Mouse (Mus musculus): Measurements from ENCODE around the gene Gng8. TPM values are rescaled to one million over a fixed set of nuclear protein-coding genes. Genes with fewer than 3 reads are reported as not detected.

Gene Gng8
- polyA plus RNA-seq, 1 experiment from 2014 or later, result 11.0 TPM

DNA sequence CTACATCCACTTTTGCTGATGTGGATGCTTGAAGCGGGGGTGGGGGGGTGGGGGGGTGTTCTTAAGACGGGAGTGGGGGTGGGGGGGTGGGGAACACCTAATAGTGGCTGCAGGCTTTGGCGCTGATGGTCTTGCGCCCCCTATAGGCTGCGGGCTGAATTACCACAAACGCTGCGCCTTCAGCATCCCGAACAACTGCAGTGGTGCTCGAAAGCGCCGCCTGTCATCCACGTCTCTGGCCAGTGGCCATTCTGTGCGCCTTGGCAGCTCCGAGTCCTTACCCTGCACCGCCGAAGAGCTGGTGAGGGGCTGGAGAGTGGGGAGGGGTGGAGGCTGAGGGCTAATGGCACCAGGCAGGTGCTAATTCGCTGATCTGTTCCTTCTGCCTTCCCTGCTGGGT is 43.0 kb upstream of the Gng8 start:
- Histone ChIP-seq H3K36me3 (ENCODE audit: control insufficient read depth, insufficient read depth, low read length) (no peaks in the 10 kb centered on the region), H3K27ac (ENCODE audit: low read depth, low read length) (no peak overlapping the region), H3K9me3 (ENCODE audit: control insufficient read depth, low read length) (no peaks in the 10 kb centered on the region), H3K27me3 (ENCODE audit: control insufficient read depth, insufficient read depth, low read length) (no peaks in the 10 kb centered on the region), H3K4me2 (replicated peaks; ENCODE audit: low read depth, low read length) (no peak overlapping the region), H3K4me1 (replicated peaks; ENCODE audit: control insufficient read depth, insufficient read depth, low read length) (peaks cover 2% of the 10 kb centered on the region; the same call in 1 of the 2 replicates), H3K9ac (ENCODE audit: low read depth, low read length) (no peak overlapping the region), H3K4me3 (ENCODE audit: low read depth, low read length) (no peak overlapping the region)
- ATAC-seq (ENCODE audit: low FRiP score), result no peak
- DNase-seq (ENCODE audit: low spot score), result peak; percentile 79
- WGBS, result 36% methylated on average over 17 of the region's 17 CpGs

DNA sequence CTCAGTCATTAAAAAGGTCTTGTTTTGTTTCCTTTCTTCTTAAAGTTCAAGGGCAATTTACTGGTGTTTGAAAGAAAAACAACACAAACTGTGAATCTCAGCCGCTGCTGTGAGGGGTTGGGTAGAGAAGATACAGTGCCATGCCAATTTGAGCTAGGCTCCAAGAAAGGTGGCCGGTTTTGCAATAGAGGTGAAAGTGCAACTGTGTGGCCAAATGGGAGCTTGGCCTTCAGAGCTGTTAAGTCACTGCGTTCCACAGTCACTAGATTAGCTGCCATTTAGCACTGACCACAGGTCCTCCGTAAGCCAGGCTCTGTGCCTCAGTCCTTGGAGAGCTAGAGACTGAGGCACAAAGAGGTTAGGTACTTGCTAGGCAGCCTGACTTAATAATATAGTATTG is 40.0 kb upstream of the Gng8 start:
- ATAC-seq (ENCODE audit: low FRiP score) (no peak), DNase-seq (ENCODE audit: low spot score) (no peak)
- H3K4me3 ChIP-seq (ENCODE audit: low read depth, low read length), result no peak overlapping the region
- H3K9ac ChIP-seq (ENCODE audit: low read depth, low read length), result no peak overlapping the region
- 93% methylated on average over 4 of the region's 4 CpGs for WGBS
- no peaks in the 10 kb centered on the region for H3K9me3 ChIP-seq (ENCODE audit: control insufficient read depth, low read length)
- no peak overlapping the region for H3K27ac ChIP-seq (ENCODE audit: low read depth, low read length)
- 0 out of 2 replicates have a peak, but pooled peaks cover 4% of the 10 kb centered on the region for H3K36me3 ChIP-seq (ENCODE audit: control insufficient read depth, insufficient read depth, low read length)
- H3K27me3 ChIP-seq (ENCODE audit: control insufficient read depth, insufficient read depth, low read length), result no peaks in the 10 kb centered on the region
- H3K4me2 ChIP-seq (replicated peaks; ENCODE audit: low read depth, low read length), result no peak overlapping the region
- no peaks in the 10 kb centered on the region for H3K4me1 ChIP-seq (replicated peaks; ENCODE audit: control insufficient read depth, insufficient read depth, low read length)

DNA sequence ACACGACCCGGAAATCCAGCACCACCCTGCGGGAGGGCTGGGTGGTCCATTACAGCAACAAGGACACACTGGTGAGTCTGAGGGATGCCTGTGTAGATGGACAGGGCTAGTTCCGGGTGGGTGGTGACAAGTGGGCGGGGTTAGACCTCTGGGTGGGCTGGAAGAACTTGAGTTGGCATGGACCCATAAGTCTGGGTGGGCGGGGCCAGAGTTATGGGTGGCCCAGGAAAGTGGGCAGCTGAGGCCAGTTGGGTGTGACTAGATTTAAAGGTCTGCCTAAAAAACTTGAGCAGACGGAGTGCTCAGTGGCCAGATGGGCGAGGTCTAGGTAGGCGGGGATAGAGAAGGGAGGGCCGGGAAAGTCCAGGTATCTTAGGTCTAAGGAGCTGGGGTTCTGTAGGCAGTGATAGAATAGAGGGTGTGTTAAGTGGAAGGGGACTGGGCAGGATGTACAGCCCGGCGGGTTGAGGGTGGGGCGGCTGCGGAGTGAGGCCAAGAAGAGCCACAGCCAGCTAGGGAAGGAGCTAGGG is 38.2 kb upstream of the Gng8 start:
- 0 out of 2 replicates have a peak, but pooled peaks cover 7% of the 10 kb centered on the region for H3K36me3 ChIP-seq (ENCODE audit: control insufficient read depth, insufficient read depth, low read length)
- H3K27ac ChIP-seq (ENCODE audit: low read depth, low read length), result no peak overlapping the region
- H3K9me3 ChIP-seq (ENCODE audit: control insufficient read depth, low read length), result no peaks in the 10 kb centered on the region
- no peaks in the 10 kb centered on the region for H3K4me1 ChIP-seq (replicated peaks; ENCODE audit: control insufficient read depth, insufficient read depth, low read length)
- DNase-seq (ENCODE audit: low spot score), result no peak
- H3K9ac ChIP-seq (ENCODE audit: low read depth, low read length), result no peak overlapping the region
- 93% methylated on average over 14 of the region's 14 CpGs for WGBS
- H3K4me2 ChIP-seq (replicated peaks; ENCODE audit: low read depth, low read length), result no peak overlapping the region
- ATAC-seq (ENCODE audit: low FRiP score), result no peak
- H3K4me3 ChIP-seq (ENCODE audit: low read depth, low read length), result no peak overlapping the region
- no peaks in the 10 kb centered on the region for H3K27me3 ChIP-seq (ENCODE audit: control insufficient read depth, insufficient read depth, low read length)

DNA sequence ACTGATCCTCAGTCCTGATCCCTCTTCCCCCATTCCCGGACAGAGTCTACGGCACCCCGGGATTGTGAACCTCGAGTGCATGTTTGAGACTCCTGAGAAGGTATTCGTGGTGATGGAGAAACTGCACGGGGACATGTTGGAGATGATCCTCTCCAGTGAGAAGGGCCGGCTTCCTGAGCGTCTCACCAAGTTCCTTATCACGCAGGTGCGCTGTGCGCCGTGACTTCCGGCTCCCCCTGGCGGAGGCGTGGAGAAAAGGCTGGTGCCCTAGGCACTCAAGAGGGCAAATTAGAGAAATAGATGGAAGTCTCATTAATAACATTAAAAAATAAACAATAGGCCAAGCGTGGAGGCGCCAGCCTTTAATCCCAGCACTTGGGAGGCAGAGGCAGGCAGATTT is 33.2 kb upstream of the Gng8 start:
- Histone ChIP-seq H3K9me3 (ENCODE audit: control insufficient read depth, low read length) (no peaks in the 10 kb centered on the region), H3K9ac (ENCODE audit: low read depth, low read length) (no peak overlapping the region), H3K36me3 (ENCODE audit: control insufficient read depth, insufficient read depth, low read length) (0 out of 2 replicates have a peak, but pooled peaks cover 7% of the 10 kb centered on the region), H3K27ac (ENCODE audit: low read depth, low read length) (no peak overlapping the region), H3K4me3 (ENCODE audit: low read depth, low read length) (no peak overlapping the region), H3K4me2 (replicated peaks; ENCODE audit: low read depth, low read length) (no peak overlapping the region), H3K27me3 (ENCODE audit: control insufficient read depth, insufficient read depth, low read length) (no peaks in the 10 kb centered on the region), H3K4me1 (replicated peaks; ENCODE audit: control insufficient read depth, insufficient read depth, low read length) (no peaks in the 10 kb centered on the region)
- 24% methylated on average over 17 of the region's 17 CpGs for WGBS
- ATAC-seq (ENCODE audit: low FRiP score), result no peak
- peak; percentile 53 for DNase-seq (ENCODE audit: low spot score)

DNA sequence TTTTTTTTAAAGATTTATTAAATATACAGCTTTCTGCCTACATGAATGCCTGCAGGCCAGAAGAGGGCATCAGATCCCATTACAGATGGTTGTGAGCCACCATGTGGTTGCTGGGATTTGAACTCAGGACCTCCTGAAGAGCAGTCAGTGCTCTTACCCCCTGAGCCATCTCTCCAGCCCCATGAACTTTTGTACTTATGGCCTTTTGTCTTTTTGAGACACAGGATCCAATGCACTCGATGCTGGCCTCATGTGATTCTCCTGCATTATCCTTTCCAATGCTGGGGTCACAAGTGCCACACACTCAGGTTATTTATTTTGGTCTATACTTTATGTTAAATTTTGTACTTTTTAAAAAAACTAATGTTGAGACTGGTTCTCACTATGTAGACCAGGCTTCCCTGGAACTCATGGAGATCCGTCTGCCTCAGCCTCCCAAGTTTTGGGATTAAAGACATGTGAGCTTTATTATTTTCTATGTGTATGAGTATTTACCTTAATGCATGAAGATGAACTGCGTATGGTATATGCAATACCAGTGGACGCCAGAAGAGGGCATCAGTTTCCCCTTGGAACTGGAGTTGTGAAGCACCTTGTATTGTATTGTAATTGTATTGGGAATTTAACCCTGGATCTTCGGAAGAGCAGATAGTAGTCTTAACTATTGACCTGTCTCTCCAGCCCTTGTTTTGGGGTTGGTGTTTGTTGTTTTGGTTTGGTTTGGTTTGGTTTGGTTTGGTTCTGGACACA is 31.5 kb upstream of the Gng8 start:
- DNase-seq (ENCODE audit: low spot score), result peak; percentile 78

DNA sequence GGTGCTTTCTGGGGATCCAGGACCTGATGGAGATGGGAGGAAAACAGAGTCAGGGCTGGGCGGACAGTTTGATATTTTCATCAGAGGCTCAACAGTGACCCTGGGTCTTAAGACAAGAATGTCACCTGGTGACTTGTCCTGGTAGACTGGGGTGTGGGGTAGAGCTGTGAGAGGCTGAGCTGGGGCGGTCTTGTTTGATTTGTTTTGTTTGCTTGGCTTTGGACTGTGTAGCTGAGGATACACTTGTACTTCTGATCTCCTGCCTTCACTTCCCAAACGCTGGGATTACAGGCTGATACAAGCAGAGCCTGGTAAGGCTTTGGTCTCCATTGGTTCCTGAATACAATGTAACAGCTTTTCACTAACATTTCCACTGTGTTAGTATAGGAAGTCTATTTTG is 24.1 kb upstream of the Gng8 start:
- no peak overlapping the region for H3K4me2 ChIP-seq (replicated peaks; ENCODE audit: low read depth, low read length)
- DNase-seq (ENCODE audit: low spot score) (no peak), ATAC-seq (ENCODE audit: low FRiP score) (no peak)
- H3K27me3 ChIP-seq (ENCODE audit: control insufficient read depth, insufficient read depth, low read length), result no peaks in the 10 kb centered on the region
- peaks cover 7% of the 10 kb centered on the region; the same call in 1 of the 2 replicates for H3K36me3 ChIP-seq (ENCODE audit: control insufficient read depth, insufficient read depth, low read length)
- H3K27ac ChIP-seq (ENCODE audit: low read depth, low read length), result no peak overlapping the region
- 88% methylated on average over 3 of the region's 3 CpGs for WGBS
- H3K4me3 ChIP-seq (ENCODE audit: low read depth, low read length), result no peak overlapping the region
- H3K4me1 ChIP-seq (replicated peaks; ENCODE audit: control insufficient read depth, insufficient read depth, low read length), result no peaks in the 10 kb centered on the region
- H3K9ac ChIP-seq (ENCODE audit: low read depth, low read length), result no peak overlapping the region
- no peaks in the 10 kb centered on the region for H3K9me3 ChIP-seq (ENCODE audit: control insufficient read depth, low read length)

More for the DNA sequence above, 31.5 kb upstream of the Gng8 start:
- Histone ChIP-seq H3K9ac (ENCODE audit: low read depth, low read length) (no peak overlapping the region), H3K27me3 (ENCODE audit: control insufficient read depth, insufficient read depth, low read length) (no peaks in the 10 kb centered on the region), H3K4me2 (replicated peaks; ENCODE audit: low read depth, low read length) (no peak overlapping the region), H3K9me3 (ENCODE audit: control insufficient read depth, low read length) (no peaks in the 10 kb centered on the region), H3K4me1 (replicated peaks; ENCODE audit: control insufficient read depth, insufficient read depth, low read length) (no peaks in the 10 kb centered on the region), H3K4me3 (ENCODE audit: low read depth, low read length) (no peak overlapping the region), H3K36me3 (ENCODE audit: control insufficient read depth, insufficient read depth, low read length) (peaks cover 7% of the 10 kb centered on the region; the same call in 1 of the 2 replicates), H3K27ac (ENCODE audit: low read depth, low read length) (no peak overlapping the region)
- ATAC-seq (ENCODE audit: low FRiP score), result no peak
- 34% methylated on average over 5 of the region's 5 CpGs for WGBS

DNA sequence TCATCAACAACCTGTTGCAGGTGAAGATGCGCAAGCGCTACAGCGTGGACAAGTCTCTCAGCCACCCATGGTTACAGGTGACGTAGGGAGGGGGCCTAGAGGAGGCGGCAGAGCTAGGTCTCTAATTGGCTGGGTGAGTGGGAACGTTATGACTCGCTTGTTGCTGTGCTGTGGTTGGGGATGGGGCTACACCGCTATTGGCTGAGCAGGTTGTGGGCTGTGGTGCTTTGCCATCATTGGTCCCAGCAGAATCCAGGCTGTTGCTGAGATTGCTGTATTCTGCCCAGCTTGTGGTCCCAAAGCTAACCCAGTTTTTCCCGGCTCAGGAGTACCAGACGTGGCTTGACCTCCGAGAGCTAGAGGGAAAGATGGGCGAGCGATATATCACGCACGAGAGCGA is 22.1 kb upstream of the Gng8 start:
- peaks cover 5% of the 10 kb centered on the region; the same call in 1 of the 2 replicates for H3K36me3 ChIP-seq (ENCODE audit: control insufficient read depth, insufficient read depth, low read length)
- no peak overlapping the region for H3K9ac ChIP-seq (ENCODE audit: low read depth, low read length)
- H3K27ac ChIP-seq (ENCODE audit: low read depth, low read length), result peak overlapping the region; percentile 17; the same call in 1 of the 2 replicates
- no peak overlapping the region for H3K4me3 ChIP-seq (ENCODE audit: low read depth, low read length)
- no peaks in the 10 kb centered on the region for H3K9me3 ChIP-seq (ENCODE audit: control insufficient read depth, low read length)
- H3K27me3 ChIP-seq (ENCODE audit: control insufficient read depth, insufficient read depth, low read length), result no peaks in the 10 kb centered on the region
- DNase-seq (ENCODE audit: low spot score) (peak; percentile 77), ATAC-seq (ENCODE audit: low FRiP score) (peak; percentile 91)
- 12% methylated on average over 16 of the region's 16 CpGs for WGBS
- peak overlapping the region; percentile 21; the same call in 1 of the 2 replicates for H3K4me2 ChIP-seq (replicated peaks; ENCODE audit: low read depth, low read length)
- H3K4me1 ChIP-seq (replicated peaks; ENCODE audit: control insufficient read depth, insufficient read depth, low read length), result no peaks in the 10 kb centered on the region

DNA sequence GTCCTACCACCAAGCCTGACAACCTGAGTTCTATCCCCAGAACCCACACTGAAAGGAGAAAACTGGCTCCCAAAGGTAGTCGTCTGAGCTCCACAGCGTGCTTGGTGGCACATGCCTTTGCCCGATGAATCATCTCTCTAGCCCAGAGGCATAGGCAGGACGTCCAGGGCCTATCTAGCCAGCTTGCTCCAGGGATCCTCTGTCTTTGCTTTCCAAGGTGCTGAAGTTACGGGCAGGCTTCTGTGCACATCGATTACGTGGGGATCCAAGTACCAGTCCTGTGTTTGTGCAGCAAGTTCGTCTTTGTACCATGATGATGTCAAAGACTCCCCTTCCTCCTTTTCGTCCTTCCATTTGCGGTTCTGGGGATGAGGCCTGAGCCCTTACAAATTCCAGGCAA is 20.0 kb upstream of the Gng8 start:
- WGBS, result 79% methylated on average over 10 of the region's 10 CpGs
- DNase-seq (ENCODE audit: low spot score) (no peak), ATAC-seq (ENCODE audit: low FRiP score) (no peak)
- Histone ChIP-seq H3K9ac (ENCODE audit: low read depth, low read length) (no peak overlapping the region), H3K9me3 (ENCODE audit: control insufficient read depth, low read length) (no peaks in the 10 kb centered on the region), H3K27ac (ENCODE audit: low read depth, low read length) (no peak overlapping the region), H3K36me3 (ENCODE audit: control insufficient read depth, insufficient read depth, low read length) (0 out of 2 replicates have a peak, but pooled peaks cover 2% of the 10 kb centered on the region), H3K4me3 (ENCODE audit: low read depth, low read length) (no peak overlapping the region), H3K27me3 (ENCODE audit: control insufficient read depth, insufficient read depth, low read length) (no peaks in the 10 kb centered on the region), H3K4me2 (replicated peaks; ENCODE audit: low read depth, low read length) (no peak overlapping the region), H3K4me1 (replicated peaks; ENCODE audit: control insufficient read depth, insufficient read depth, low read length) (peaks cover 2% of the 10 kb centered on the region; the same call in 1 of the 2 replicates)

DNA sequence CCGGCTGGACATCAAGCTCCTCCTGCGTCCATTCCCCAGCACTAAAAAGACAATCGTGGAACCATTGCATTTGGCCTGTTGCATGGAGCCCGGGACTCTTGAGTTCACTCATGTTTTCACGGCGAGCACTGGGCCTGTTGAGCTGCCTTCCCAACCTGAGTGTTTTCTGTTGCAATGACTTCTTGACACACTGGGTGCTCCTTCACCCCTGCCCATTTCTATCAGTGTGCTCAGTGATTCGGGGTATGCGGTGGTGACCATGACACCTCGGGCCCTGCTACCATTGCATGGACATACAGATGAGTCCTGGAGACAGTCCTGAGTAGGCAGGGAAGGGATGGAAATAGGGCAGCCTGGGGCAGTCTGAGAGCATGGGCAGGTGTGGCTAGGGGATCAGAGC is 19.1 kb upstream of the Gng8 start:
- Histone ChIP-seq H3K4me2 (replicated peaks; ENCODE audit: low read depth, low read length) (no peak overlapping the region), H3K9ac (ENCODE audit: low read depth, low read length) (no peak overlapping the region), H3K4me1 (replicated peaks; ENCODE audit: control insufficient read depth, insufficient read depth, low read length) (peaks cover 6% of the 10 kb centered on the region), H3K4me3 (ENCODE audit: low read depth, low read length) (no peak overlapping the region), H3K27me3 (ENCODE audit: control insufficient read depth, insufficient read depth, low read length) (no peaks in the 10 kb centered on the region), H3K36me3 (ENCODE audit: control insufficient read depth, insufficient read depth, low read length) (0 out of 2 replicates have a peak, but pooled peaks cover 2% of the 10 kb centered on the region), H3K27ac (ENCODE audit: low read depth, low read length) (no peak overlapping the region), H3K9me3 (ENCODE audit: control insufficient read depth, low read length) (no peaks in the 10 kb centered on the region)
- DNase-seq (ENCODE audit: low spot score) (no peak), ATAC-seq (ENCODE audit: low FRiP score) (no peak)
- 94% methylated on average over 9 of the region's 9 CpGs for WGBS
